Mouse (Mus musculus): Measurements from ENCODE around the gene Lrrc55.

Lrrc55 gene

DNA sequence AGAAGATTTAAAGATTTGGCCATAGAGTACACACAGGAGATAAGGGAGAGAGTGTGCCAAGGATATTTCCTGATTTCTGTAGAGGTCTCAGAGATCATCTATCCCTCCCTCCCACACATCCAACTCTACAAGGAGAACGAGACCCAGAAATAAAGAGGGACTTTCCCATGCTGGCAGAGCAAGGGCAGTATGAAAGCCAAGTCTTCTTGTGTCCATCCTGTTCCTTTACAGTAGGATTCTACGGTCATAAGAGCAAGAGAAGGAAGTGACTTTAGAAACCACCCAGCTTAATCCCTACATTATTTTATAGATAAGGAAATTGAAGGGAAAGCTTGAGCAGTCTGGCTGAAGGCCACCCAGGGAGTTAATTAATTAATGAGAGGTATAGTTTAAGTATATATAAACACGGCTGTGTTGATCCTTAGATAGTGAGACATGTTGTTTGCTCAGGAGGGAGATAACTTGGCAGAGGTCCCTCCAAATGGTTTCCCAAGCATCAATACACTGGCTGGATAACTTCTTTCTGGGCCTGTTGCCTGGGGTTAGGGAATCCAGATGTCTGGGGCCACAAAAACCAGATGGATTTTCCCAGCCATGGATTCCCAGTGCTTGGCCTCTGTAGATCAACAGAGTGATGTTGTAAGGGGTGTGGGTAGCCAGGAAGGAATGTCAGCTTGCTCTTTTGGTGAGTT, 24.8 kb downstream of the Lrrc55 start:
- no peak for DNase-seq (ENCODE audit: low spot score in 2 of 2)

DNA sequence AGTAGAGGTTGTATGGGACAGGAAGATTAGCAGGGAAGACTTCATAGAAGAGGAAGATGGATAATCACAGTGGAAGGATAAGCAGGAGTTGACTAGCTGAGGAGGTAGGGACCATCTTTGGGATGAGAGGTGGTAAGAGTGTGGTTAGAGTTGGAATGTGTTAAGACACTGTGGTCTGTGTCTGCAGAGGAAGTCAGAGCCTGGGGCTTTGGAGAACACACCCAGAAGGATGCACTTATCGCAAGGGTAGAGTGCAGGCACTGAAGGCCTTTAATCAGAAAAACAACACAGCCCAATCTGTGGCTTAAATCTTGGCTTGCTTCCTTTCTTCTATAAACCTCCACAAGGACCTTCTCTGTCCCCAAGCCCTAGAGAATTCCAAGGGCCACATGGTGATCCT, 28.7 kb downstream of the Lrrc55 start:
- DNase-seq (ENCODE audit: low spot score in 2 of 2) = no peak

DNA sequence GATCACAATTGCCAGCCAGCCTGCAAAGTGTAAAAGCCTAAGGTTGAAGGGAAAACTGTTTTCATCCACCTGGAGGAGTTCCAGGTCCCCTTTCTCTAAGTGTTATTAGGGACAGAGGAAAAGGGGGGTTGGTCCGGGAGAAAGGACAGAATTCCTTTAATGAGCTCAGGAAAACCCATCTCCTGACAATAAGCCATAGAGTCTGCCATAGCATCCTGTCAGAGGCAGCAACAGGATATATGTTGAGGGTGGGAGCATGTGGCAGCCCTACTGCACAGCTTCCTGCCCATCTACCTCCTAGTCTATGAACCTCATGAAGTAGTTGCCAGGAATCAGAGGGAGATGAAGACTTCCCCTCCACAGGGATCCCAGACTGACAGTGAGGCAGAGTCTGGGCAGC, 29.4 kb downstream of the Lrrc55 start:
- no peak for DNase-seq (ENCODE audit: low spot score in 2 of 2)

DNA sequence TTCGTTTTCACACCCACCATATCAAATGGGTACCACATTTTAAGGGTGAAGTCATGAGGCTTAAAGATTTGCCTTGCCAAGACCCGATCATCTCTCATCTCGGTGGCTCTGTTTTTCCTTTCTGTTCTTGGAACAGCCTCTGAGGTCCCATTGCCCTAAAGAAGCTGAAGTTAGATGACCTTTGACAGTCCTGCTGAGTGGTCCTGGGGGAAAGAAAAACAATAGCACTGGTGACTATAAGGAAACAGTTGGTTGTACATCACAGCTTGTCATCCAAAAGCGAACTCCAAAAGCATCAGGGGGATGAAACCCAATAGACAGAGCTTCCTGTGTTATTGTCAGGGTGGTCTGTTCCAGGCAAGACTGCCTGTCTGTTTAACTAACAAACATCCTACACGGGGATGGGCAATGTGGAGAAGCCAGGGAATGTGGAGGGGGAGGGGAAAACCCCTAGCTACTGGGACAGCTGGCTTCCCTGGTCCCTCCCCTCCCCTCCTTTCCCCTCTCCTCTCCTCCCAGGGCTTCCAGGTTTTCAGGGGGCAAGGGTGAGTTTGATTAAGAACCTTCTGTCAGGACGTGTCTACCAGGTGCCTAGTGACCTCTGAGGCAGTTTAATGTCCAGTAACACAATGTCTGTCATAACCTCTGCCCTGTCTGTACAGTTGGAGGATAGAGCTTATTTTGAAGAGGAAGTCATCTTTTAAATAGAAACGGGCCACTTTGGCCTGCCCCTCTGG, 33.5 kb downstream of the Lrrc55 start:
- no peak for DNase-seq (ENCODE audit: low spot score in 2 of 2)

DNA sequence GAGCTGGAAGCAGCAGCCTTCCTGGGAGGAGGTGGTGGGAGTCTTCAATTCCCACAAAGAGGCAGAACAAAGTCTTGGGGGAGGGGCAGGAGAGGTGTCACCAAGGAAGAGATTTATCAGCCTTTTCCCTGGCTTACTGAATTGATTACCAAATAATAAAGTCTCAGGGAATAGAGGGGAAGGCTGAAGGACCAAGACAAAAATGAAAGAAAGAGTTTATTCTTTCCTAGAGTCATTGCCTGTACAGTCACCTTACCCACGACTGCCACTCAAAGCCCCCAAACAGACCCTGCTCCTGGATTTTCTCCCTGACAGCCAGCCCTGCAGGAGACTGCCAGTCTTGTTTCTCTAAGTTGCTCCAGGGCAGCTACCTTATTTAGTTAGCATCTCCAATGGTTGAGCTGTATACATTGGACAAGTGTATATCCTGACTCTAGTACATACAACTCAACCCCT, 35.3 kb downstream of the Lrrc55 start:
- no peak for DNase-seq (ENCODE audit: low spot score in 2 of 2)

DNA sequence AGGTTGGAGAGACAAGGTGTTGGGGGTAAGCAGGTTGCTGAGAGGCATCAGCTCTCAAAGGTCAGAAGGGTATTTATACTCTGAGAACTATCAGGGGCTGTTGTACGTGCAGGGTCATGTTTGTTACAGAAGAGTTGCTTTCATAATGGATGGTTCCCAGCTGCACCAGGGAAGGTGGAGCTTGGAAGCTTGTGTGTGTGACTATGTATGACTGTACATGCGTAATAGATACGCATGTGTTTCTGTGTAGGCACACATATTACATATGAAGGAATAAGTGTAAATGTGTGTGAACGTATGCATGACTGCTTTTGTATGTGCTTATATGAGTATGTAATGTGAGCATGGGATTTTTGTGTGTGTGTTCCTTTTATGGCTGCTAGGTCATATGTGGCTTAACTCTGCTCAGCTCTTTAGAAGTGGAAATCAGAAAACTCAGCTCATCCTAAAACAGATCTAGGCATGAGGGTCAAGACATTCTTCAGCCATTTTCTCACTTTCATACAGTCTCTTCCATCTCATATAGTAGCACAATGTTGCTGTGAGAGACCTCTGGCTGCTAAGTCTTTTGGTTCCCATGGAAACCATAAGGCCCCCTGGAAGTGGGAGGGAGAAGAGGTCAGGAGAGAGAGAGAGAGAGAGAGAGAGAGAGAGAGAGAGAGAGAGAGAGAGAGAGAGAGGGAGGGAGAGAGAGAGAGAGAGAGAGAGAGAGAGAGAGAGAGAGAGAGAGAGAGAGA, 35.9 kb downstream of the Lrrc55 start:
- DNase-seq (ENCODE audit: low spot score in 2 of 2) = no peak

DNA sequence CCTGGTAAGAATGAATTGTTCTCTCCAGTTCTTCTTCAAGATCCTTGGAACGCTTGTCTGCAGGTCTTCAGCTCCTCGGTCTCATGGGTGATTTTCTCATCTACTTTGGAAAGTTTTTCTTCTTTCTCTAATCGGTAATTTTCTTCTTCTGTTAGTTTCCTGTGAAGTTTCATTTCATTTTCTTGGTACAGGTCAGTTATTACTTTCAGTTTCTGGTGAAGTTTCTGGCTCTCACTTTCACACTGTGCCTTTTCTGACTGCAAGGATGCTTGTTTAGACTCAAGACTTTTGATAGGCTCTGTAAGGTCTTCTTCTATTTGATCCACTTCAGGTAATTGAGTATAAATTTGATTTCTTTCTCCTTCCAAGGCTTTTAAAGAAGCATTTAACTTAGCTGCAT, 39.6 kb downstream of the Lrrc55 start:
- no peak for DNase-seq (ENCODE audit: low spot score in 2 of 2)

DNA sequence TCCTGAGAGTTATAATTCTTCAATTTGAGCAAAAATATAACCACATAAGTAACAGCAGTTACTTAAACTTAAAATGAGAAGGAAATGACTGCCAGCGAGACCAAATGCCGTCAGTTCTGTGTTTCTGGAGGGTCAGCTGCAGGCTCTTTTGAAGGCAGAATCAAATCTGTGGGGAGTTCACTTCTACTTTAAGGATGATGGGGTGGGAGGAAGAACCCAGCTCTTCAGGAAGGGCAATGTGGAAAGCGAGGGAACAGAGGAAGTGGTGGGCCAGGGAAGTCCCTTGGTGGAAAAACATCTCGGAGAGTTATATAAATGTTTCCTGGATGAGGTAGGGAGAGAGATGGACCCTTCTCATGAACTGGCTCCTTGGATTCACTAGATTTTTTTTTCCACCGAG, 40.9 kb downstream of the Lrrc55 start:
- DNase-seq (ENCODE audit: low spot score in 2 of 2) = no peak

DNA sequence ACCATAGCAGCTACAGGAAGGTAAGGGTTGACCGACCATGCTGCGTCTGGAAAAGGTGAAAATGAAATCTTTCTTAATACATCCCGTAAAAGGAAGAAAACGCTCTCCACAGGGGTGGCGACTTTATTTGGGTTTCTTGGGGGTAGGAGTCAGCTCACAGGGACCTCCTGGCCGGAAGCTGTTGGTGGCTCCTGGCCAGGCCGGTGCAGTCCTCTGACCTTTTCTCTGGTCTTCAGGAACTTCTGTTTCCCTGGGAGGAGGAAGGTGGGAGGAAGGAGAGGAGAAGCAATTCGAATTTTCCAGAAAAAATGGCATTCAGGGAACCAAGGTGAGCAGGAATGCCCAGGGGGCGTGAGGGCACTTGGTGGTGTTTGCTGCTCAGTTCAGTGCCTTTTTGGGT, 41.7 kb downstream of the Lrrc55 start:
- DNase-seq (ENCODE audit: low spot score in 2 of 2) = no peak

DNA sequence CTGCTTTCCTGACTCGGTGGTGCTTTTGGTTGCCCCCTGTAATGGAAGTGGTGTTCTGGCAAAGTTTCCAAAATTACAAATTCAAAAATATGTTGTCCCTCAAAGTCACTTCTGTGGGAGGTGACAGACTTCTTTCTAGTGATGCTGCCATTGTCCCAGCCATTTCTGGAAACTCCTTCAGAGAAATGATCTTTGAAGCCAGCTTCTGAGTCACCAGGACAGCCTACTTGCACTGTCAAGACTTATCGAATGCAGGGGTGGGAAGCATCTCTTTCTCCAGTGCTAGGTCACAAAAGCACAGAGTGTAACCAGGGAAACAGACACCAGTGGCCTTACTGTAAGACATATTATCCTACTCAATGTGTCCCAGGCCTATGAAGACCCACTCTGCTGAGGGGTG, 45.8 kb downstream of the Lrrc55 start:
- DNase-seq (ENCODE audit: low spot score in 2 of 2) = no peak

DNA sequence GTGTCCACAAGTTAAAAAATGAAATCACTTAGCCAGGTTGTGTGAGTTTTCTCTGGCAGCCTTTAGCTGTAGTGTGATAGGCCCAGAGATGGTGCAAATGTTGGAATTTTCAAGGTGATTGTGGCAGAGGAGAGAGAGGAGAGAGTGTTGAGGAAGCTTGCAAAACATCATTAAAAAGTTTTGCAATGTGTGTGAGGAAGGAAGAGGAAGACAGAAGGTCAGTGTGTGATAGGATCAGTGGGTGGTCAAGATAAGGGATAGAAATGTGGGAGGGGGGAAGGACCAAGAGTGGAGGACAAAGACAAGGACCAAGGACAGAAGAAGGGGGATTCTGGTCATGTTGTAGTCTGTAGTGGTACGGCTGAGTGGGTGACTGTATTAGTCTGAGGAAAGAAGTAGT, 46.6 kb downstream of the Lrrc55 start:
- no peak for DNase-seq (ENCODE audit: low spot score in 2 of 2)

DNA sequence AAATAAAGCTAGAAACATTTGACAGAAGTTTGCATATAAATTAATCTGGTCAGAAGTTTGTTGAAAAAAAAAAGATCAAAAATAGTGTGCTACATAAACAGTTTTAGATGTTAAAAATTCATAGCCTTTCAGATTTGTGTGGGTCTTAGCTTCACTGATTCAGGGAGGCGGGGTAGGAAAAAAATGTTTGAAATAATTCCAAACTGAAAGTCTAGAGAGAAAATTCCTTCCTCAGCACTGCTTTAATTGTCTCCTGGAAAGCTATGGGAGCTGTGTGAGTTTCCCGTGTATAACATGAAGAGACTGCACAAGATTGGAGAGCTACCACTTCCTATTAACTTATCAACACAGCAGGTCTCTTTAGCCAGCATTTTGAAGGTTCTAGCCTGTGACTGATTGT, 49.5 kb downstream of the Lrrc55 start:
- DNase-seq (ENCODE audit: low spot score in 2 of 2) = no peak

DNA sequence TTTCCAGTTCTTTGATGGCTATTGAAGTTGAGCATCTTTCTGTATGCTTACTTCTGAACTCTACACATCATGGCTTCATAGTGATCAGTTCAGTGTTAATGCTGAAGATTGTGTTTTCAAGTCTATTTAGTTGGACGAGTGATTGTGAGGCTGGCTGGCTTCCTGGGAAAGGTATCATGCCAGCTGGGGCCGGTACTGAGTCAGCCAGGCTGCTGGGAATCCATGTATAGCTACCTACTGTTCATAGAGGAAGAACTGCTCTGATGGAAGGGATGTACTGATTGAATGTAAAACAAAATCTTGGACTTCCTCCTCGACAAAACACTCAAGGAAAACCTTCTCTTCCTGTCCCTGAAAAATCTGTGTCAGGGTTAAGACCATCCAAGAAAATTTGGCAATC, 51.7 kb downstream of the Lrrc55 start:
- DNase-seq (ENCODE audit: low spot score in 2 of 2) = no peak

DNA sequence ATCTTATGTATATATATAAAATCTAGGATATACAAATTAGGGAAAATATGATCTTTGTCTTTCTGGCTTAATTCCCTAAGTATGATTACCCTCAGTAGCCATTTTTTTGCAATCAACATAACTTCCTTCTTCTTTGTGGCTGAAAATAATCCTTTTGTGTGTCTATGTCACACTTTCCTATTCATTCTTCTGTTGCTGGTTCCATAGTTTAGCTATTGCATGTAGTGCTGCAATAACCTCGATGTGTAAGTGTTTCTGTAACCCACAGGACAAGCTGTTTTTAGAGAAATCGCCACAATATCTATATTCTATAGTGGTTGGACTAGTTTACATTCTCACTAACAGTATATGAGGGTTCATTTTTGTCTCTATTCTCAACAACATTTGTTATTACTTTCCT, 52.1 kb downstream of the Lrrc55 start:
- no peak for DNase-seq (ENCODE audit: low spot score in 2 of 2)

DNA sequence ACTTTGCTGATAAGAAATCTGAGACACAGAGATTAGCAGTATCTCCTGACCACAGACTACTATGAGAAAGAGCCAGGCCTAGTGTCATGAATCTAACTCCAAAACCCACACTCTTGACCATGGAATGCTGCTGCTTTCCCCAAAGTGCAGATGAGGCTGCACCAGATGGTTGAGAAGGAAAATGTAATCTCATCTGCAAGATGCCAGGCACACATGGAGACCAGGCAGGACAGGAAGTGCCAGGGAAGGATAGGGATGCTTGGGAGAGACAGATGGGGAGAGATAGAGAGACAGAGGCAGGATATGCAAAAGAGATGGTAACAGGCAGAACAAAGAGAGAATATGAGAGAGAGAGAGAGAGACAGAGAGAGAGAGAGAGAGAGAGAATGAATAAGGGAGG, 56.2 kb downstream of the Lrrc55 start:
- no peak for DNase-seq (ENCODE audit: low spot score in 2 of 2)

DNA sequence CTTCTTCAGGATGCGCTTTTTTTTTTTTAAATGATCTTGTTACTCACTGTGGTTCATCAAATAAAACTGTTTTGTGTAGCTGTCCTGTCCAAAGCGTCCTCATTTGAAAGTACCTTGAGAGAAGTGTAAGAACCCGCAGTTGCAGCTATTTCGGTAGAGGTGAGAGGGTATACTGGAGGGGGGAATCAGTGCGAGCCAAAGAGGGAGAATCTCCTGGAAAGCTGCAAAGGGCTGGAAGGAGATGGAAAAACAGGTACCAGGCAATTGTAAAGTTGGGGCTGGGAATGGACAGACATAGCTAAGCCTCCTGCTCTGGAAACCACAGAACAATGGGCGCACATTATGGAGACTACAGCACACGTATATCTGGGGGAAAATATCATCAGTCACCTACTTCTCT, 57.2 kb downstream of the Lrrc55 start:
- DNase-seq (ENCODE audit: low spot score in 2 of 2) = no peak

DNA sequence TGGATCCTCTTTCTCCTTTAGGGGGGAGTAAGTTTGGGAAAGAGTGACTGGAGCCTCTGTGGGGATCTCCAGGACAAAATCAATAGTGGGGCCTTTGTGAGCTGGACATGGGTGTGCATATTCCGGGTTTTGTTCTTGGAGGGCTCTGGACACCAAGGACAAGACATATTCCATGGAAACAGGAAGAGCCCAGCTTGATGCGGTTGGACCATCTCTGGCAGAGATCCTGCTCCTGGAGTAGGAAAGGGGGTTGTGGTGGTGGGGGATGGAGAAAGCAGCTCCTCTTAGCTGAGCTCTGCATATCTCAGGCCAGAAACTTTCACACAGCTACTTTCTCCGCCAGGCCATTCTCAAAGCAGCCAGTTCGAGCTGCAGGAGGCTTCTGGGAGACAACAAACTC, 57.6 kb downstream of the Lrrc55 start:
- no peak for DNase-seq (ENCODE audit: low spot score in 2 of 2)

DNA sequence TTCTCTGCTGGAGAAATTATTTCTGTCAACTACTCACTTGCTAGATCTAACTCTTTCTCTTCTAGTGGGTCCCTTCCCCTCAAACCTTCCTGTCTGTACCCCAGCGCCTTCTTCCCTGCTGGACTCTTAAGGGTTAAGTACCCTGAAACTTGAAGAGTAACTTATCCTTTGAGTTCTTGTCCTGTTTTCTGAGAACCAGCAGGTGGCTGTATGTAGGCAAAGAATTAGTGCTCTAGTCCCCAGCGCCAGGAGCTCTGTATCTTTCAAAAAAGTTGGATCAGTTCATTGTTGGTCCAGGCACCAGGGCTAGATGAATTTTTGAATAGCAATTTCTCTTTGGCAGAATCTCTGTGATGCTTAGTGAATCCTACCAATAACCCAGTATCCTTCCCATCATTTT, 58.9 kb downstream of the Lrrc55 start:
- no peak for DNase-seq (ENCODE audit: low spot score in 2 of 2)

DNA sequence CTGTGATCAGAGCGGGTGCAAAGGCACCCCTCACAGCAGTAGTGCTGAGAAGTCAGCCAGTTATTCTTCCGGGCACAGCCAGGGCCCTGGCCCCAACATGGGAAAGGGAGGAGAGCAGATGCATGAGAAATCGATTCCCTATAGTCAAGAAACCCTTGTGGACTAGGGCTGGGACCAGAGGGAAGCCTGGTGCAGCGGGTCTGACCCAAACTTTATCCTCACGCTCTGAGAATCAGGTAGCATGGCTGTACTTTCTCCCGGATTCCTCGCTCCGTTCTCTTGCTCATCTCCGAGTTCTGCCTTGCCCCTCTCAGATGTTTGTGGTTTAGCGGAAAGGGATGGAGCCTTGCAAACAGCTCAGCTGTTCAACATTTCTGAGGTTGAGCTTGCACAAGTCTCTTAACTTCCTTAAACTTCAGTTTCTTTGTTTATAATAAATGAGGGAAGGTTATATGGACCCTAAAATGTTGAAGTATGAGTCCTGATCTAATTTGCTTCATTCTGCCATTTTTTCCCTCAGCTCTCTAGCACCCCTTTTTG, 59.3 kb downstream of the Lrrc55 start:
- DNase-seq (ENCODE audit: low spot score in 2 of 2) = no peak

DNA sequence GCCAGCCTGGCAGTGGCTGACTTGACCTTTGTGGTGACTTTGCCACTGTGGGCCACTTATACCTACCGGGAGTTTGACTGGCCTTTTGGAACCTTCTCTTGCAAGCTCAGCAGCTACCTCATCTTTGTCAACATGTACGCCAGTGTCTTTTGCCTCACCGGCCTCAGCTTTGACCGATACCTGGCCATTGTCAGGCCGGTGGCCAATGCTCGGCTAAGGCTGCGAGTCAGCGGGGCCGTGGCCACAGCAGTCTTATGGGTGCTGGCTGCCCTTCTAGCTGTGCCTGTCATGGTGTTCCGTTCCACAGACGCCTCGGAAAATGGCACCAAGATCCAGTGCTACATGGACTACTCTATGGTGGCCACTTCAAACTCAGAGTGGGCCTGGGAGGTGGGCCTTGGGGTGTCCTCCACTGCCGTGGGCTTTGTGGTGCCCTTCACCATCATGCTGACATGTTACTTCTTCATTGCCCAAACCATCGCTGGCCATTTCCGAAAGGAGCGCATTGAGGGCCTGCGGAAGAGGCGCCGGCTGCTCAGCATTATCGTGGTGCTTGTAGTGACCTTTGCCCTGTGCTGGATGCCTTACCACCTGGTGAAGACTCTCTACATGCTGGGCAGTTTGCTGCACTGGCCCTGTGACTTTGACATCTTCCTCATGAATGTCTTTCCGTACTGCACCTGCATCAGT, 60.0 kb downstream of the Lrrc55 start:
- no peak for DNase-seq (ENCODE audit: low spot score in 2 of 2)

DNA sequence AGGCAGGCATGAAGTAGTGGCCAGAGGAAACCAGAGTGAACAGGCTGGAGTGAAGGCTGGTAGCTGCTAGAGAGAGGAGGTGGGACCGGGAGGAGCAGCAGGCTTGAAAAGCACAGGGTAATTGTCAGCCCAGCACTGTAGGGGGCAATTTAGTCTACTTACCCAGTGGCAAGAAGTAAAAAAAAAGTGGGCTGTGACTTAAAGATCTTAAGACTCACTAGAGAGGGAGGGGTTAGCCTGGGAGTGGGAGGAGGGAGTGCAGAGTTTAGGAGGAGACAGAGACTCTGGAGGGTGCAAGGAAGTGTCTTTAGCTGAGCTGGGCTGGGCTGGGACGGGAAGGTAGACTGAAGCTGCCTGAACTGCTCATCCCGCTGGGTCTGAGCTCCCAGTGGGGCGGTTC, 60.9 kb downstream of the Lrrc55 start, which contains the start of gene Aplnr:
Aplnr (plus strand) TSS at position 137 of the 400 bp plus-strand sequence.
- DNase-seq (ENCODE audit: low spot score in 2 of 2) = no peak

DNA sequence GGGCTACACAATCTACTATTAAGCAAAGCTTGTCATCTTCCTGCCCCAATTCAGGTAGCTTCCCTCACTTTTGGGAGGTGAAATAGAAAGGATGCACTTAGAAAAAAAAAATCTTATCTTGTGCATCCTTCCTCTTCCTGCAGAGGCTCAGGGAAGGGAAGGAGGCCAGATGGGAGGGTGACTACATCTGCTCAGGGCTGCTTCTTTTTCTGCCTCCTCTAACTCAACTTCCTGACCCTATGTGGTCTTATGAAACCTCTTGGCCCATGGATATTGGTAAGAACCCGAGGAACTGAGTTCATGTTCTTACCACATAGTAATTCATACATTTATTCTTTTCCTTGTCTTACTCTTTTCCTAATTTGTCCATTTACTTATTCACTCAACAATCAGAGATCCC, 61.9 kb downstream of the Lrrc55 start:
- DNase-seq (ENCODE audit: low spot score in 2 of 2) = no peak
